Mouse (Mus musculus) limb, embryonic 12.5 days (tissue): ENCODE data around the gene Tbrg4. TPM values are rescaled to one million over a fixed set of nuclear protein-coding genes. Genes with fewer than 3 reads are reported as not detected.

ENCODE experiments used
- ATAC-seq: fragments of 200-750 bp; cut with Nextera tagmentation; 2 replicates; pipeline ENCODE4 v1.8.0; 2017; ENCODE audit warnings: low read depth, moderate TSS enrichment; ENCODE audit not compliant: insufficient number of reproducible peaks, insufficient read depth, low FRiP score, low TSS enrichment
- H3K27ac ChIP-seq: fragments of 300-500 bp; sonication (generic); 2 replicates; pipeline ENCODE4 v1.5.1; 2016; ENCODE audit warnings: mild to moderate bottlenecking, moderate library complexity
- H3K27me3 ChIP-seq: fragments of 300-500 bp; sonication (generic); 2 replicates; pipeline ENCODE4 v1.6.1; 2016; ENCODE audit warnings: mild to moderate bottlenecking, moderate library complexity
- H3K36me3 ChIP-seq: fragments of 300-500 bp; sonication (generic); 2 replicates; pipeline ENCODE4 v1.6.1; 2016; ENCODE audit warnings: mild to moderate bottlenecking, moderate library complexity
- H3K4me1 ChIP-seq: fragments of 300-500 bp; sonication (generic); replicated peaks from 2 replicates; pipeline ENCODE4 v1.6.1; 2016
- H3K4me2 ChIP-seq: fragments of 300-500 bp; sonication (generic); 2 replicates; pipeline ENCODE4 v1.6.1; 2016; ENCODE audit warnings: mild to moderate bottlenecking, moderate library complexity
- H3K4me3 ChIP-seq: fragments of 300-500 bp; sonication (generic); replicated peaks from 2 replicates; pipeline ENCODE4 v1.5.1; 2016; ENCODE audit warnings: mild to moderate bottlenecking
- H3K9ac ChIP-seq: fragments of 300-500 bp; sonication (generic); replicated peaks from 2 replicates; pipeline ENCODE4 v1.6.1; 2016; ENCODE audit warnings: mild to moderate bottlenecking, moderate library complexity
- H3K9me3 ChIP-seq: fragments of 300-500 bp; sonication (generic); 2 replicates; pipeline ENCODE4 v1.6.1; 2016; ENCODE audit warnings: mild to moderate bottlenecking, moderate library complexity
- WGBS: fragments of 180-500 bp; shearing (Covaris S2); methylation state at CpG from one replicate; pipeline ENCODE4 v1.1.7; 2016; 5-methylcytosine and 5-hydroxymethylcytosine counted together
- polyA plus RNA-seq: library from polyadenylated mRNA; unstranded; fragments of >200 nt; fragmentation: Nextera tagmentation; extraction: Ambion mirVana; gene quantifications from 2 replicates; pipeline ENCODE4 v1.2.1, GENCODE M21; 2016

The Tbrg4 gene
- polyA plus RNA-seq, 1 experiment from 2014 or later: 44.3 TPM

DNA sequence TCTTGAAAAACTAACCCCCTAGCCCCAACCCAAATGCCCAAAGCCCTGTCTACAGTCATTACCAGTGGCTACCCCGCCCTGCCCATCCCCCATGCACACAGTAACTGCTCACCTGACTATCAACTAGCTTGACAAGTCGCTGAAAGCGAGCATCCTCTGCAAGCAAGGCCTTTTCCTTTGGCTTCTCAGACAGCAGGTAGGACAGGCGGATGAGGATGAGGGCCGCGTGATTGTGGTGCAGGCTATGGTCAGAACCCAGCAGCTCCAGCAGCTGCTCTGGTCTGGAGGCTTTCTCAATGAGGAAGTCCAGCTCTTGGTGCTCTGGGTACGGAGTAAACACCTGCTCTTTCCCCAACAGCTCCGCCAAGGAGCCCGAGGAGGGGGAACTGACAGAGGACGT, 2.2 kb downstream of the Tbrg4 start:
- H3K4me1 ChIP-seq: peaks cover 24% of the 10 kb centered on the region
- no peak overlapping the region for H3K9ac ChIP-seq
- no peaks in the 10 kb centered on the region for H3K9me3 ChIP-seq
- no peak for ATAC-seq
- no peaks in the 10 kb centered on the region for H3K27me3 ChIP-seq
- 91% methylated on average over 10 of the region's 10 CpGs for WGBS
- no peak overlapping the region for H3K27ac ChIP-seq
- no peak overlapping the region for H3K4me3 ChIP-seq
- H3K36me3 ChIP-seq: peaks cover 62% of the 10 kb centered on the region
- 0 out of 2 replicates have a peak overlapping the region, but pooled peaks have one; percentile 72 for H3K4me2 ChIP-seq

DNA sequence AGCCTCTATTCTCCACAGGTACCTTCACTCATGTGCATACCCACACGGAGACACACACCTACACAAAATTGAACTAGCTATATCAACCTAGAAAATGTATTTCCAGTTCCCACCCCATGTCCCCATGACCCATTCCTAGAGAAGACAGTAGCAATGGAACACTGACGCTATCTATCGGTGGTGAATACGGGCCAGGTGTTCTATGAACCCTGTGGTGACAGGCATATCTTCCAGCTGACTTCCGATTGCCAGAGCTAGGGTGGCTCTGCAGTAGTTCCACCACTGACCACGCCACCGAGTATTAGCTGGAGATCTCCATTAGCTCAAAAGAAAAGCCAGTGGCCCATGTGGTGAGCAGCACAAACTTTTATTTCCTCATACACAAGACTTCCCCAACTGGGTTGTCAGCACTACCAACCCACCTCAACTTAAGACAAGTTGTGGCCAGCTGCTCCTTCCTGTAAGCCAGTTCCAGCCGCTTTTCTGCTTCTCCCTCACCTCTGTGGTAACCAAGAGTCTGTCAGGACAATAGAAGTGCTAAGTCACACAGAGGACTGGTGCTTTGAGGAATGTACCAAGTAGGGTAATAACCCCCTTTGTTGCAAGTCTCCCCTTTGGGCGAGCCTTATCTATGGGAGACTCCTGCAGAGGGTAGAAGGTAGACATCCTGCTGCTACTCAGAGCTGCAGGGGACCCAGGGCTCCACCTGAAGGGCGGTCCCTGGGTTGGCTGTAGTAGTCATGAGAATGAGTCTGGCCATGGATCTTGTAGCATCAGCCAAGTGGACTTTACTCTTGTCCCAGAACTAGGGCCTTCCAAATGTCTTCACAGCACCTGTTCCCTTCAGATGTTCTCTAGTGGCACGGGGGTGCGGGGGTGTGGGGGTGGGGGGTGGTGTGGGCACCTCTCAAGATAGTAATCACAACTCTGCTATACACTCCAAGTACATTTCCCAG, 10.3 kb downstream of the Tbrg4 start:
- Histone ChIP-seq H3K9me3 (no peaks in the 10 kb centered on the region), H3K9ac (no peak overlapping the region), H3K27ac (no peak overlapping the region), H3K4me1 (no peaks in the 10 kb centered on the region), H3K4me2 (no peak overlapping the region), H3K27me3 (no peaks in the 10 kb centered on the region), H3K4me3 (no peak overlapping the region), H3K36me3 (peaks cover 92% of the 10 kb centered on the region)
- no peak for ATAC-seq
- WGBS: 90% methylated on average over 12 of the region's 12 CpGs

DNA sequence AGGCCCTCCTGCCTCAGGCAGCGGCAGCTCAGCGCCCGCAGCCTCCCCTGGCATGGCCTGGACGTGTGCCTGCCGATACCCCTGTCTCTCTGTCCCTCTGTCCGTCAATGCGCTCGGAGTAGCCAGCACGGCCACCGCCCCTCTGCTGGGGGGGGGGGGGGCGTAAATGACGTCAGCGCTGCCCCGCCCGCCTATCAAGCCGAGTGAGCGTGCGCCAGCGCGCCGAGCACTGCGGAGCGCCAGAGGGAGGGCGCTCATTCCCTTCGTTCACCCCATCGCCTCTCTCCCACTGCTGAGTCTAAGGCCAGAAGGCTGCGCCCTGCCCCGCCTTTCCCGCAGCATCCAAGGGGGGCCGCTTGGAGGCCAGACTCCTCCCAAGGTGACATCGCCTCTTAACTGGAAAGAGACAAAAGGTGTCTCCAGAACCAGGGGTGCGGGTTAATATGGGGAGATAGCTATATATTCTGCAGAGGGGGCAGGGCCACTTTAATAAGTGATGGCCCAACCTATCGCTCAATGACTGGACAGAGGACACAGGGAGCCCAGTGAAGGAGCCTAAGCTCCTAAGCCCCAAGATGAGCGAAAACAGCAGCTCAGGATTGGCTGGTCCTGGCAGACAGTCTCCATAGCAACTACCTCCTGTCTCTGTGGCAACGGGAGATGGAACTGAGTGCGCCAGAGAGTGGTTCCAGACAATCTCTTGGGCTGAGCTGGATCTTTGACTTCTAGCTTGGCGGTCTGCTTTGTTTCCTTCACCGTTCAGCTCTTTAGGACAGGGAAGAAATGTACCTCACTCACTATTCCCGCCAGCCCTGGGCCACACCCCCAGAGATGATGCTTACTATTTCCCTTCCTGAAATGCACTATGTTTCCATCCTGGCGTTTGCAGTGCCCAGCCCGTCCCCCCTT, 20.1 kb downstream of the Tbrg4 start, which contains the start of gene Nacad:
Nacad (minus strand) TSS at position 563 of the 909 bp plus-strand sequence.
- peak; percentile 73 for ATAC-seq
- 6% methylated on average over 38 of the region's 41 CpGs for WGBS
- H3K4me1 ChIP-seq: peaks cover 22% of the 10 kb centered on the region; the same call in 1 of the 2 replicates

DNA sequence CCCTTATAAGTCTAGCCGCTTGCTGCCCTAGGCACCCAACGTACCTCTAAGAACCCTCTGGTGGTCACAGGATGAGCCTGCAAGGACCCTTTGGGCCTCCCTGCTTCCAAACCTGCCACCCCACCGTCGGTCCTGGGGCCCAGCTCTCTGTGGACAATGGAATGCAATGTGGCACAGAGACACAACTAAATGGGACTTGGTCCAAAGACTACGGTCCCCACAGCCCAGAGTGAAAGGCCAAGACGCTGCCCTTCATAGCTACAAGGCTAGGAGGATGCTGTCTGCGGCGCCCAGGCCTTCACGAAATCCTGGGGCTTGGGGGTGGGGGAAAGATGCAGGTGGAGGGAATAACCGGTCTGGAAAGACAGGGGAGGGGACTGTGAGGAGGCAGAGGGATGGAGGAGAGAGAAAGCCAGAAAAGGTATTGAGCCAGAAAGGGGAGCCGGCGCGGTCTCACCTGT, 20.8 kb downstream of the Tbrg4 start:
- H3K4me2 ChIP-seq: peak overlapping the region; percentile 77
- H3K4me3 ChIP-seq: peak overlapping the region; percentile 45
- no peaks in the 10 kb centered on the region for H3K9me3 ChIP-seq
- no peaks in the 10 kb centered on the region for H3K36me3 ChIP-seq
- peak overlapping the region; percentile 47 for H3K9ac ChIP-seq
- ATAC-seq: no peak
- H3K27ac ChIP-seq: no peak overlapping the region
- 23% methylated on average over 11 of the region's 13 CpGs for WGBS
- H3K27me3 ChIP-seq: peaks cover 56% of the 10 kb centered on the region
- H3K4me1 ChIP-seq: peaks cover 22% of the 10 kb centered on the region; the same call in 1 of the 2 replicates

More for the DNA sequence above, 20.1 kb downstream of the Tbrg4 start, which contains the start of gene Nacad:
- H3K27me3 ChIP-seq: peaks cover 56% of the 10 kb centered on the region
- no peak within 1 kb of the TSS for H3K27ac ChIP-seq
- peak within 1 kb of the TSS; percentile 47 for H3K9ac ChIP-seq
- H3K4me3 ChIP-seq: peak within 1 kb of the TSS; percentile 45
- no peaks in the 10 kb centered on the region for H3K9me3 ChIP-seq
- H3K4me2 ChIP-seq: peak within 1 kb of the TSS; percentile 77
- peaks cover 5% of the 10 kb centered on the region for H3K36me3 ChIP-seq

DNA sequence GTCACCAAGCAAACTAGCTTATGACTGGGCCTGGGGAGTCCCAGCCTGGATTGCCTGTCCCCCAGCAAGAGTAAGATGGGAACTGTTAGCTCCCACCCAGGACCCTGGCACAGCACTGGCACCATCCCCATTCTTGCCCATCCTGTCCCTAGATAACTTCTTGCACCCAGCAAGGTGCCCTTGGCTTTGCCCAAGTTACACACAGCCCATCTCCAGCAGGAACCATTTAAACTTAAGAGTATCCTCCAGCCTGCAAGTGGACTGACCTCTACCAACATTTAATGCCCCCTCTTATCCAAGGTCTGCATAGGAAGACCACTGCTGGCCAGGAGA, 21.3 kb downstream of the Tbrg4 start:
- Histone ChIP-seq H3K4me3 (no peak overlapping the region), H3K9ac (no peak overlapping the region), H3K4me2 (peak overlapping the region; percentile 77), H3K9me3 (no peaks in the 10 kb centered on the region), H3K27ac (no peak overlapping the region), H3K36me3 (no peaks in the 10 kb centered on the region), H3K27me3 (peaks cover 56% of the 10 kb centered on the region), H3K4me1 (peaks cover 22% of the 10 kb centered on the region; the same call in 1 of the 2 replicates)
- ATAC-seq: no peak

DNA sequence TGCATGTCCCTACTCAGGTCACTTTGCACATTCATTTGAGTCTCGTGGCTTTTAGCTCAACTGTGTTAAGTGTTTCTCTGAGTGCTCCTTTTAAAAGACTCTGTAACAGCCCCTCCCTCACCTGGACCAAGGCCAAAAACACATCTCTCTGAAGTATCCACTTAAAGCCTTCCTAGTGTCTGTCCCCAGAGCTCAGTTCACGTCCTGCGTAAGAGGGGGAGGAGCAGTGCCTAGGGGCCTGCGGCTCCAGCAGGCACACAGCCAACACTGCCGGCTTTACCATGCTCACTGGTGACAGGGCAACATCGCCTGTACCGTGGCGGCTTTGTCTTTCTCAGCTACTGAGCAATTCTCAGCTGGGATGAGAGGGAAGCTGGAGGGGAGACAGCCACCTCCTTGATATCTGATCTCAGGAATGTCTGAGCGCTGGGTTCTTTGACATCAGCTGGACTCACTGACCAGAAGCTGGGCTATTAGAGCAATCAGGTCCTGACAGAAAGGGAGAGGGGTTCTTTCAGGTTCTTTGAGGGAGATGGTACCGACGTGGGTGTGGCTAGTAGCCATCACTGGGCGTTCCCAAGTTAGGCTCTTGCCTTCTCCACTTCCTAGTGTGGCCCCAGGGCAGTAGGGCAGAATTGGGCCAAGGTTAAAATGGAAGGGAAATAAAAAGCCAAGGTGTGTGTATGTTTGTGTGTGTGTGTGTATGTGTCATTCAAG, 21.8 kb downstream of the Tbrg4 start:
- peaks cover 56% of the 10 kb centered on the region for H3K27me3 ChIP-seq

DNA sequence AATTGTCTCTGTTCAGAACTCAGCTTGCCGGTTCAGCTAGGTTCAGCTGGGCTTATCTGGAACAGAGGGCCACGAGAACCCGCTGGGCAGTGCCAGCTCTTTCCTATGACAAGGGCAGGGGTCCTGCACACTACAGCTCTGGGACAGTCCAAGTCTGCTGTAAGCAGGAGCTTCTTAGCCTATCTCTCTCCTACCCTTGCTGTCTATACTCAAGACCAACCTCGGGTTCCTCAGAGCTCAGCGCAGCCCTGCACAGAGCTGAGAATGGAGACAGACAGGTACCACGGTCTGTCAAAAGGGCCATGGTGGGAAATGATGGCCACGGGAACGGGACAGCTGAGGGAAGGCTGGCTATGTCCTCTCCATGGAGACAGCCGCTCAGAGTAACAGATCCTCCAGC, 22.6 kb downstream of the Tbrg4 start:
- no peak overlapping the region for H3K27ac ChIP-seq

More for the DNA sequence above, 21.8 kb downstream of the Tbrg4 start:
- peaks cover 26% of the 10 kb centered on the region for H3K4me1 ChIP-seq
- no peak for ATAC-seq
- H3K4me2 ChIP-seq: 0 out of 2 replicates have a peak overlapping the region, but pooled peaks have one; percentile 5
- no peaks in the 10 kb centered on the region for H3K9me3 ChIP-seq
- no peak overlapping the region for H3K4me3 ChIP-seq
- H3K36me3 ChIP-seq: no peaks in the 10 kb centered on the region
- WGBS: 28% methylated on average over 12 of the region's 12 CpGs
- no peak overlapping the region for H3K9ac ChIP-seq
- H3K27ac ChIP-seq: no peak overlapping the region

DNA sequence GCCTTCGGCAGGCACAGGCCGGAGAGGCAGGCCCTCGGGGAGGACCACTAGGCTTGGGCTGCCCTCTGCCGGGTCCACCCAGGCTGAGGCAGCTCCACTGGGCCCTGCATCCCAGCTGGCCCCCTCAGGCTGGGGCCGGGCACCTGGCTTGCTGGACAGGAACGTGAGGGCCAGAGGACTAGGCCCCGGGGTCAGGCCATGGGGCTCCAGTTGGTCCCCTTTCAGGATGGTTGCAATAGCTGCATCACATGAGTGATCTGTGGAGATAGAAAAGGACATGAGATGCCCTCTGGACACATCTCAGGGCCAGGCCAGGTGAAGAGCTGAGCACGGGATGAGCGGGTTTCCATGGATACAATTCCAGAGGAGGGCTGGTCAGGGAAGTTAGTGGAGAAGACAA, 23.2 kb downstream of the Tbrg4 start:
- H3K4me2 ChIP-seq: no peak overlapping the region
- peaks cover 56% of the 10 kb centered on the region for H3K27me3 ChIP-seq
- H3K9me3 ChIP-seq: no peaks in the 10 kb centered on the region
- no peak for ATAC-seq
- 84% methylated on average over 9 of the region's 9 CpGs for WGBS
- peaks cover 9% of the 10 kb centered on the region; the same call in 1 of the 2 replicates for H3K36me3 ChIP-seq
- H3K4me3 ChIP-seq: no peak overlapping the region
- H3K4me1 ChIP-seq: peaks cover 40% of the 10 kb centered on the region
- H3K9ac ChIP-seq: no peak overlapping the region
- no peak overlapping the region for H3K27ac ChIP-seq

More for the DNA sequence above, 22.6 kb downstream of the Tbrg4 start:
- no peak for ATAC-seq
- Histone ChIP-seq H3K27me3 (peaks cover 56% of the 10 kb centered on the region), H3K9ac (no peak overlapping the region), H3K36me3 (peaks cover 3% of the 10 kb centered on the region; the same call in 1 of the 2 replicates), H3K4me1 (peaks cover 34% of the 10 kb centered on the region), H3K4me3 (no peak overlapping the region), H3K4me2 (no peak overlapping the region), H3K9me3 (no peaks in the 10 kb centered on the region)
- 84% methylated on average over 9 of the region's 9 CpGs for WGBS

DNA sequence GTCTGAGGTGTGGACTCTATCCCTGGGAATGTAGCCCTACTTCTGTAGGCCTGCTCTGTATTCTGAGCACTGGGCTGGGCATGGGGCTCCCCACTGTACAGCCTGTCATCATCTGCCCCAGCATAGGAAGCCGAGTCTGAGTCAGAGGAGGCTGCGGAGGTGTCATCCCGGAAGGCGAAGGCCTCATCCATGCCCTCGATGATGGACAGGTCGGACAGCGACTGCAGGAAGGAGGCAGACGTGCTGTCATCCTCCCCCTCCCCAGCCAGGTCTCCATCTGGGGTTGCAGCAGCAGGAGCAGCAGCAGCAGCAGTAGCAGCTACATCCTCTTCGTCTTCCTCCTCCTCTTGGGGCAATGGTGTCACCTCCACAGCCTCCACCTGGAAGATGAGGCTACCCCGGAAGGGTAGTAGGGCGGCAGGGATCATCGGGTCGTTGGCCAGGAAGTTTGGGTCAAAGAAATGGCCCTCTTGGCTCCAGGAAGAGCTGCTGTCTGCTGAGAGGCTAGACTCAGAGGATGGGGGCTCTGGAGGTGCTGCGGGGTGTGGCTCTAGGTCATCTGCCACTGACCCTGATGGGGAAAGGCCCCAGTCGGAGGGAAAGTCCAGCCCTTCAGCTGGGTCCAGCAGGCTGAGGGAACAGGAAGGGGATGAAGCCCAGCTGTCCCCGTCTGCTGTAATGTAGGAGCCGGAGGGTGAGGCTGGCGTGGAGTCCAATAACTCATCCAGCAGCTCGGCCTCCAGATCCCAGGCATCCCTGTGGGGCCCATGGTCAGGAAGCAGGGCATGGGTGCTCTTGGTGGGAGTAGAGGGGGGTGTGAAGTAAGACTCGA, 24.0 kb downstream of the Tbrg4 start:
- H3K27me3 ChIP-seq: peaks cover 48% of the 10 kb centered on the region
- WGBS: 76% methylated on average over 20 of the region's 20 CpGs

More for the DNA sequence above, 24.0 kb downstream of the Tbrg4 start:
- Histone ChIP-seq H3K4me3 (no peak overlapping the region), H3K27ac (no peak overlapping the region), H3K9ac (no peak overlapping the region), H3K36me3 (peaks cover 17% of the 10 kb centered on the region), H3K4me1 (peaks cover 41% of the 10 kb centered on the region), H3K9me3 (no peaks in the 10 kb centered on the region), H3K4me2 (no peak overlapping the region)
- ATAC-seq: no peak
